Mouse (Mus musculus) spleen, adult 12 weeks (tissue): Measurements from ENCODE around the gene Ate1.
"Not testable (repeated sequence)": the region's sequence is repeated elsewhere in the genome, so short reads cannot be mapped to it uniquely, and the experiment has no call there.

Experiments used
- DNase-seq: peaks from one replicate; pipeline ENCODE4 v3.0.0; 2022; ENCODE audit warnings: low spot score

The Ate1 gene

DNA sequence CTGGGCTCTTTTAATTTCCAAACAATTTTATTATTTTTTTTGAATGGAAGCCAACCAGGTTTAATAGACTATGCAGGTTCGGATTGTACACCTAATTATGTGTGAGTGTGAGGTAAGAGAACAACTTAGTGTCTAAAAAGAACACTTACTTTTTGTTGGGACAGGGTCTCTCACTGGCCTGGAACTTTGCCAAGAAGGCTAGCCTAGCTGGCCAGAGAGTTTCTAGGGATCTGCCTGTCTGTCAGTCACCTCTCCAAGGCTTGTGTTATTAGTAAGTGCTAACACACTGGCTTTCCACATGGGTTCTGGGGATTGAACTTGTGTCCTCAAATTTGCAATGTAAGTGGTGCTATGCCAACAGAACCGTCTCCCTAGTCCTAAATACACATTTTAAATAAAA lies 116.8 kb downstream of the Ate1 start:
- no peak for DNase-seq

GRCm38 (mm10) chr7:130394697-130395096 lies 125.5 kb downstream of the Ate1 start:
- DNase-seq, result no peak

DNA sequence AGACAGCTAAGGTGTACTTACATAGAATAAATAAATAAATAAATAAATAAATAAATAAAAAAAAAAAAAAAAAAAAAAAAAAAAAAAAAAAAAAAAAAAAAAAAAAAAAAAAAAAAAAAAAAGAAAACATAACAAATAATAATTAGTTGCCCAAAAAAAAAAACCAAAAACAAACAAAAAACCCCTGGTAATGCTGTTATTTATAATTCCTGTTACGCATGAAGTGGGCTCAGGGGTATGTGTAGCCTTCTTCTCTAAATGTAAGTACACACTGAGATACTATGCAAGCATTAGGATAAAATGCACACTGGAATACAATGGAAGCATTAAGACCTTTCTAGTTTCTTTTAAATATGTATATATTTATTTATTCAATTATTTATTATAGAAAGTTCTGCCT lies 130.1 kb downstream of the Ate1 start:
- DNase-seq, result not testable (repeated sequence)

DNA sequence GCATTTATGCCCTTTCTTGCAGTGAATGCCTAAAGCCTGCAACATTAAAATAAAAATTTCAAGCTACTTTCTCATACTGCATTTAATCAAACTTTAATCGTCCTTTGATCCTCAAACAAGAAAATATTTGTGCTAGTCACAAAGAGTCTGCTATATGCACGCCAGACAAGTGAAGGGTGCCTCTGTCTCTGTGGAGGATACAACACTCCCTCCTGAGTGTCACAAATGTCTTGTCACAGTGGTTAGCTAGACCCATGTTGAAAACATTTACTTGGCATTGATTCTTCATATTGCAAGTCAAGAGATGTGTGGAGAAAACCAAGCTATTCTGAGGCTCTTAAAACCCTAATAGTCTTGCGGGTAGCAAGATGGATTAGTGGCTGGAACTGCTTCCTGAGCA lies 133.9 kb downstream of the Ate1 start:
- no peak for DNase-seq

GRCm38 (mm10) chr7:130385732-130386294 lies 134.4 kb downstream of the Ate1 start:
- no peak for DNase-seq

- DNase-seq, result no peak
Observed at GRCm38 (mm10) chr7:130382126-130382525, 138.0 kb downstream of the Ate1 start.

DNA sequence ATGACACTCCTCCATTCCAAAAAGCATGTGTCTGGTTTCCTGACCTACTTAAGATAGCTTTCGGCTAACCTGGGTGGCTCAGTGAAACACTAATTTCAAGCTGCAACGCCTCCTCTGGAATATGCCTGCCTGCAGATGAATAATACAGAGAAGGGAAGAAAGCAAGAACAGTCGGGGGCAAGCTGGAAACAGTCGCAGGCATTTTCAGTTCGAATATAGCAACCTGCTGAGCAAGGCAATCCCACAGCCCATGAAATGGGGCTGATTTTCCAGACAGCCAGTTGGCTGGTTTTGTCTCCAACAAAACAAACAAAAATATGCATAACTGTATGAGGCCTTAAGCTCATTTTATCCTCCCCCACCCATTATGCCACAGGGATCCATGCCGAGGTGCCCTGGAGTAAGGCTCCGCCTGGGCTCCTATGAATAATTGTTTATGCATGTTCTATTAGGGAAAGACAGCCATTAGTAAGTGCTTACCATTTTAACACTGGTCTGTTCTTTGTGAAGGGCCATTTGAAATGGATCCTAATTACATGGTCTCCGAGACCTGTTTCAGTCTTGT lies 138.7 kb downstream of the Ate1 start:
- DNase-seq, result no peak

DNA sequence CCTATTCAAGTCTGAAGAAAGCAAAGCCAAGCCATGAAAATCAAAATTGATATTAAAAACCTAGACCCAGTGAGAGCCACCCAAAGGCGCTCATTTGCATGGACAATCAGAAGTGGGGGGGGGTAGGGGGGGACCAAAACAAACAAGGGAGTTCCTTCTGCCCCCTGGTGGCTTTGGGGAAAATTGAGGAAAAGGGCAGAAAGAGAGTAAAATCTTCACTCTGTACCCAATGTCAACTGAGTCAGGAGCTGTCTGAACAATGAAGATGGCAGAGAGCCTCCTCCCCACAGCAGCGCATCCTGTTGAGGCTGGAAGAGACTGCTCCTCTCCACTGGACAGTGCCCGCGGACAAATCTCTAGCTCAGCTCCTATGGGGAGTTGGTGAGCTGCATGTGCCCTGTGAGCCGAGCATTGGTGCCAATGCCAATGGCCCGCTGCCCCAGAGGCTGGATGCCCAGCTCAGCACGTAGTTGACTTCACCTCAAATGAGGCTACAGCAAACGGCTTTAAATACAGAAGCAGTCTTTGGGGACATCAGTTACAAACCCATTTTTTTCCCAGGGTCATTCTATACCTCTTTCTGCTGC lies 139.3 kb downstream of the Ate1 start:
- DNase-seq, result no peak

DNA sequence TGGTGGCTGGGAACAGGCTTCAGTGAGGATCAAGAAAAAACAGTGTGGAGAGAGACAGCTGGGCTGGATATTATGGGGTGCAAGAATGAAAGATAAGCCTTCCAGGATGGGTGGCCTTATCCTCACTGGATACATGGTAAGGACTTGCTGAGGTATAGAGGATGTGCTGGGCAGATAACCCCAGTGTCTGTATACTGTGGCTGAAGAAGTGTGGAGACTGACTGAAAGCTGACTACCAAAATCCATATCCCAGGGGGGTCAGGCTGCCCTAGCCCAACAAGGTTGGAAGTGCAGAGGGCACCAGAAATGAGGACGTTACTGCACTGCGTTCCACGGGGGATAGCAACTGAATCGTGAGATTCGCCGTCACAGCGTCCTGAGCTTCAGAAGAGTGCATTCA lies 139.8 kb downstream of the Ate1 start:
- no peak for DNase-seq

- no peak for DNase-seq
Observed at GRCm38 (mm10) chr7:130379886-130380285, 140.3 kb downstream of the Ate1 start.

GRCm38 (mm10) chr7:130378308-130378707 lies 141.9 kb downstream of the Ate1 start:
- DNase-seq, result no peak

DNA sequence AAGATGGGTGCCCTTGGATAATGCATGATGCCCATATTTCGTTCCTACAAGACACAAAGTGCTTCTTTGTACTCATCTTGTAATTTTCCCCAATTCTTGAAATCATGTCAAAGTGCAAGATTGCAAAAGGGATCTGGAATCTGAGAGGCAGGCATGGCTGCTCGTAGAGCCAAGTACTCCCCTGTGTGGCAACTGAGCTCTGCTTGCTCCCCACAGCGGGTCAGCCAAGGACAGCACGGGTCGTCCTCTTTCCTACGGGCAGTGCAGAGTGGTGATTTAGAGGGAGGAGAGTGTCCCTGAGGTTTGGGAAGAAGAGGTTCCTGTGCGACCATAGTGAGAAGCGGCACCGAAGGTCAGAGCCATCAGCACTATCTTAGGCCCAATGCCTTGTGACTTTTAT lies 145.9 kb downstream of the Ate1 start:
- no peak for DNase-seq

- DNase-seq, result no peak
Observed at GRCm38 (mm10) chr7:130368827-130369641, 151.1 kb downstream of the Ate1 start.

DNA sequence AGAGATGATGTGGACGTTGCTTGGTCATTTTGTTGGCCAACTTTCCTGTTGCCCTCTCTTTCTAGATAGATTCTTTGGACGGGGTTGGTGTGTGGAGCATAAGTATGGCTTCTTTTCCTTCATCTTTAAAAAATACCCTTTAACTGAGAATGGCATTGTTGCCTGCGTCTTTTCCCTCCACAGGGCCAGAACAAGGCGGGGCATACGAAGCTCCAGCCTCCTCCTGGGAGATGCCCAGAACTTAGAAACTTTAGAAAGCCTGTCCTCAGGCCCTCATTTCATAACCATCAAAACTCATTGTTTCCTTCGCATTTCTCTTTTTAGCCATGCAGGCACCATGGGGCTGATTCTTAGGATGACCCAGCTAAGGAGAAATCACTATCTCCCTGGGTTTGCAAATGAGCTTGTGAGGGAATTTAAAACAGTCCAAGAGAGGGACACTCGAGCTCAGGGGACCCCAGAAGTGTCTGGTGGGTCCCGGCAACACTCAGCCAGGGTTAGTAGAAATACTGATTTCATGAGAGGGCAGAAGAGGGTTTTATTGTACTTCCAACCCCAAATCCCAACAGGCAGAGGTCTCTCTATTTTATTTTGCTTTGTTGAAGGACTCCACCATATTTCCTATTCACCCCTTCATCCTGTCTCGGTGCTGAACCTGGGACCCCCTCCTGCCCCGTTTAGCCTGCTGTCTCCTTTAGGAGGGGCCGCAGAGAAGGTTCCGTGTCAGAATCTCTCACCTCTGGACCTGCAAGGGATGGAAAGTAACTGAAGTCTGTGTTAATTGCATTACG lies 151.9 kb downstream of the Ate1 start:
- DNase-seq, result no peak

DNA sequence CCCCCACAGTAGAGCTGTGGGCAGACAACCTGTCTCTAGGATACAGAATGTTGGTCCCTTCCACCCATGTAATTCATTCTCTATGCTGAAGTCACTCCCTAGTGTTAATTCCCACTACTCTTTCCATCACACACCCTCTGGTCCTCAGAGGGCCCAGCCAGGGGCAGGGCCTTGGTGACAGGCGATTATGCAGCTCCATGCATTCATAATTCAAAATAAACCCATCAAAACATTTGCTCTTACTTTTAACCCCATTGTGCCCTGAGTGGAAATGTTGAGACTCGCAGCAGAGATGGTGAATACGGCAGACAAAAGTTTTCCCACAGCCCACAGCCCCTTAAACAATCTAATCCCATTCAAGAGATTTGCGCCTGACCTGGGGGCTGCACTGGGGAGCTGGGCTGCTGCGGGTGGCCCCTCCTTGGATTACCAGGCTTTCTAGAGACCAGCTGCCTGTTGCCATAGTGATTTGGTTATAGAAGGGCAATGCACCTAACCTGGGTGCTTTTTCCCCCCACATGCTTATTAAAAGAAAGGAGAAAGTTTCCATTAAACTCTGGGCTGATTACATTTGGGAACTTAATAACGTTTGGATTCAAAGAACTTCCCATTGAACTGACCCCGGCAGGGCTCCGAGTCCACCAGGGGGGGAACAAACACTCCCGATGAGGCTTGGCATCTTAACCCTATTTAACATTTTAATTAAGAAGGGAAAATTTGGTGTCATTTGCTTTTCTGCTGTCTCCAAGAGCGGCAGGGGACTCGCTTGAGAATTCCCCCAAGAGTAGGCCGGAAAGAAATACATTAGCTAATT lies 152.7 kb downstream of the Ate1 start:
- no peak for DNase-seq

DNA sequence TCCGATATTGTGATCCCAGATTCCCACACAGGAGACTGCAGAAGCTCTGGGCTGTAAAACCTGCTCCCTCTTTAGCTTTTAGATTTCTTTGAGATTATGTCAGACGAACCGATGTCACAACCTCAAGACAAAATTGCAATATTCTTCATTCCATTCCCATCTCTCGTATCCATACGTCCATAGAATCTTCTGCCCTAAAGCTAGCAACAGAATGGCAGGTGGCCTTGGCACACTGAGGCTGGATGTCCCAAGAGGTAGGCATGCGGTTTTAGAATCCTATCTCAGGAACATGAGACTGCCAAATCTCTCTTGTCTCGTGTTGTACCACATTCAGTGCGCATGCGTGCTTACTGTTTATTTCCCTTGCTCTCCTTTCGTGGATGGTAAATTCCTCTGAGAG lies 154.5 kb downstream of the Ate1 start:
- DNase-seq, result no peak
